Mouse (Mus musculus) lung, postnatal 0 days (tissue): Measurements from ENCODE around the gene Ube2d3.

Experiments
- CTCF ChIP-seq: IDR thresholded peaks from 2 replicates; pipeline ENCODE4 v1.5.1; 2016; ENCODE audit warnings: antibody characterized with exemption, mild to moderate bottlenecking
- EP300 ChIP-seq: IDR thresholded peaks from 2 replicates; pipeline ENCODE4 v1.6.1; 2016; ENCODE audit warnings: antibody characterized with exemption, mild to moderate bottlenecking, control low read depth

GRCm38 (mm10) chr3:135444930-135445329 is 7.0 kb downstream of the Ube2d3 start:
- no peak for TF ChIP-seq CTCF
- TF ChIP-seq EP300 = no peak
